ENCODE assay signal across 8 mouse cellular contexts in the genomic region with DNA sequence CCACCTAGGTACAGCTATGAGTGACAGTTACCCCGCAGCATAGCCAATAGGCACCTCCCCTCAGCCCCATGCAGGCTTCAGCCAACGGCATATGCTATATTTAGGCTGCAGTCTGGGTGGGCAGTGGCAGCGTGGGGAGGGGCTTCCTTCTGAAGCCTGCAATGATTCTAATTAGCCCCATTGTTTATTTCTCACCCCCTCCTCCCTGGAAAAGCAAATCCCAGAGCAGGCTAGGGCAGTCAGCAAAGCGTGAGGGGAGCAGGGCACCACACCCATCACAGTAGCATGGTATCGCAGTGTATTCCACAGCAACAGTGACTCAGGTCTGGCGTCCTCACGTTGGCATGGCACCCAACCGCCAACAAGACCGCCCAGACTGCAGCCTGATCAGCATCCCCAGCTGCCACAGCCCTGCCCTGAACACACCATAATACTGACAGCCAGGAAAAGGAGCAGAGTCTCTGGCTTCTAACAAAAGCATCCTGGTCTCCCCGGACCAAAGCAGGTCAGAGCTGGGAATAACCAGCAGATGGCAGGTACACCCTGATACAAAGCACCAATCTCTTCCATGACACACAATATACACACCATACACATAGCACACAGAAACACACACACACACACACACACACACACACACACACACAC. TPM values are rescaled to one million over a fixed set of nuclear protein-coding genes. Genes with fewer than 3 reads are reported as not detected.
A peak's percentile ranks its signal among the peaks of the same experiment; 100 is the strongest.
DNase-seq lines count a peak whose midpoint lies in the region; ATAC-seq and TF ChIP-seq lines count a peak whose summit lies in the region.

No protein-coding gene starts in this region.

- WGBS in liver, embryonic 12.5 days (ENCODE audit: insufficient replicate concordance) = 7% methylated on average over 10 of the region's 10 CpGs

- no peak overlapping the region for H3K9ac ChIP-seq in liver, embryonic 12.5 days

- H3K27ac ChIP-seq in liver, embryonic 12.5 days = no peak overlapping the region

- H3K79me2 ChIP-seq in myocyte (ENCODE audit: control insufficient read depth, insufficient read depth) = no peaks in the 10 kb centered on the region

- peaks cover 9% of the 10 kb centered on the region; the same call in 1 of the 2 replicates for H3K4me1 ChIP-seq in liver, embryonic 12.5 days

- no peak for ATAC-seq in liver, embryonic 12.5 days

- H3K4me3 ChIP-seq in liver, embryonic 12.5 days = no peak overlapping the region
- H3K4me3 ChIP-seq in myocyte = no peak overlapping the region

- TF ChIP-seq POLR2A in myocyte (IDR thresholded peaks at IDR 0.05; ENCODE audit: insufficient read length, low read depth) = no peak

- H3K27me3 ChIP-seq in liver, embryonic 12.5 days (replicated peaks) = peaks cover 47% of the 10 kb centered on the region
- peaks cover 8% of the 10 kb centered on the region for H3K27me3 ChIP-seq in myocyte (ENCODE audit: control insufficient read depth, insufficient read depth, insufficient read length)

- peak; percentile 18 for DNase-seq in liver
- peak; percentile 75 for DNase-seq in cerebellum, adult 11-12 months
- peak; percentile 65 to 83 for DNase-seq in frontal cortex, postnatal 10 days (ENCODE audit: low spot score in 2 of 2)
- DNase-seq in left cerebral cortex, adult 11 months (ENCODE audit: low spot score) = peak; percentile 80
- no peak for DNase-seq in thymus, adult 18-20 months
- DNase-seq in ovary, postnatal 10 days (ENCODE audit: low spot score) = no peak

- no peaks in the 10 kb centered on the region for H3K9me3 ChIP-seq in liver, embryonic 12.5 days (replicated peaks)

- H3ac ChIP-seq in myocyte (ENCODE audit: control insufficient read depth, insufficient read length) = no peak overlapping the region

- no peaks in the 10 kb centered on the region for H3K36me3 ChIP-seq in liver, embryonic 12.5 days
- no peaks in the 10 kb centered on the region for H3K36me3 ChIP-seq in myocyte (ENCODE audit: control insufficient read depth, insufficient read depth)

- no peak overlapping the region for H3K4me2 ChIP-seq in liver, embryonic 12.5 days
- H3K4me2 ChIP-seq in myocyte (ENCODE audit: low read depth) = peak overlapping the region; percentile 44

TF ChIP-seq in myocyte, 11 proteins besides CTCF, POLR2A, EP300 and RAD21:
- TF ChIP-seq USF1 (IDR thresholded peaks at IDR 0.05; ENCODE audit: low read depth) (no peak), SRF (IDR thresholded peaks at IDR 0.05; ENCODE audit: control insufficient read depth, insufficient read length, low read depth) (peak; percentile 44), E2F4 (IDR thresholded peaks at IDR 0.05; ENCODE audit: insufficient read depth) (no peak), POLR2AphosphoS2 (IDR thresholded peaks at IDR 0.05; ENCODE audit: insufficient read length, low read depth) (no peak), CEBPB (IDR thresholded peaks at IDR 0.05; ENCODE audit: insufficient read depth, poor library complexity, severe bottlenecking) (no peak), TCF12 (IDR thresholded peaks at IDR 0.05; ENCODE audit: insufficient read depth, poor library complexity, severe bottlenecking) (no peak), REST (IDR thresholded peaks at IDR 0.05; ENCODE audit: insufficient read depth, insufficient read length) (no peak), MYOD1 (IDR thresholded peaks at IDR 0.05; ENCODE audit: control insufficient read depth in 1 of 3, insufficient read length in 2 of 3, low read depth in 2 of 3) (peak in 2 of 3 experiments; percentile 72 to 86), MYOG (IDR thresholded peaks at IDR 0.05; ENCODE audit: control insufficient read depth in 1 of 3, insufficient read depth in 1 of 3, insufficient read length in 2 of 3, low read depth in 2 of 3) (peak; percentile 30 to 70 (median 51)), TCF3 (IDR thresholded peaks at IDR 0.05; ENCODE audit: insufficient read length, low read depth) (peak; percentile 11), MAX (IDR thresholded peaks at IDR 0.05; ENCODE audit: low read depth) (peak; percentile 22)

RNA-seq across cellular contexts. Expression of gene Ccdc187, which starts 4.0 kb away (rescaled TPM):
- polyA plus RNA-seq in liver, embryonic 12.5 days (2016; fragmentation: Nextera tagmentation; extraction: Ambion mirVana) = 0.01 and 0.02 TPM in 2 replicates
- polyA plus RNA-seq in myocyte (2012; fragmentation: generic; extraction: Trizol) = 0.01 TPM

RNA-seq across cellular contexts. Expression of gene Gpsm1, which starts 17.0 kb away (rescaled TPM):
- 8.1 and 8.6 TPM in 2 replicates for polyA plus RNA-seq in liver, embryonic 12.5 days (2016; fragmentation: Nextera tagmentation; extraction: Ambion mirVana)
- polyA plus RNA-seq in myocyte (2012; fragmentation: generic; extraction: Trizol) = 11.7 TPM

RNA-seq across cellular contexts. Expression of gene Dnlz, which starts 53.6 kb away (rescaled TPM):
- polyA plus RNA-seq in liver, embryonic 12.5 days (2016; fragmentation: Nextera tagmentation; extraction: Ambion mirVana) = 16.1 and 17.0 TPM in 2 replicates
- polyA plus RNA-seq in myocyte (2012; fragmentation: generic; extraction: Trizol) = 28.4 TPM

Comparison
In these comparisons a context has a peak if more than half of its experiments do, and no peak if none do; other contexts are left out.
1. DNase-seq: peak in liver (single experiment), cerebellum, adult 11-12 months (single experiment), frontal cortex, postnatal 10 days (2 of 2) and left cerebral cortex, adult 11 months (single experiment); none in thymus, adult 18-20 months (0 of 2) and ovary, postnatal 10 days (single experiment).